Mouse (Mus musculus): ENCODE measurements around the gene Cdkal1.

DNA sequence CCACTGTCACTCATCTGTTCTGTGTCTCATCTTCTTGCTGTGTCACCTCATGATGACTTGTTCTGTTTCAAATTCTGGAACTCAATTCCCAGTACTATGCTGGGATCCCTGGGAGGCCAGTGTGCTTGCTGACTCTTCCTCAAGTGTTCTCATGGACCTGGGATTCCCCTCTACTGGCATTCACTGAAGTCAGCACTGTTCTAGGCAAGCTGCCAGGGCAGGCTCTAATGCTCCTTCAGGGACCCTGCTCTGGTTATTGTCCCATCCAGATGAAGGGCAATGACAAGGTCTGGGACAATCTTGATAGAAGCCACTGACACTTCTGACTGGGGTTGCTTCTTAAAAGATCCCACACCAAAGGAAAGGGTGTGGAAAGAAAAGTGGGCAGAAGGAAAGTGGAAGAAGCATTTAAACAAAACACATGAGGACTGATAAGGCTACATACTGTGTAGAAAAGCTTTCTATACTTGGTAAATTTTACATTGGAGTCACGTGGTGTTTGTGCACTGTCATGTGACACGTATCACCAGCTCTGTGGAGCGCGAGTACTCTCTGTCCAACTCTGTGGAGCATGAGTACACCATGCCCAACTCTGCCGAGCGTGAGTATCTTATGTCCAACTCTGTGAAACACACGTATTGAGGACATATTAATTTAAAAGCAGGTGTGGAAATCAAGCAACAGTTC, 227.9 kb downstream of the Cdkal1 start:
- TF ChIP-seq CTCF (conservative IDR thresholded peaks at IDR 0.05; ENCODE audit: low read length): no peak
- no peak for TF ChIP-seq POU5F1 (IDR thresholded peaks at IDR 0.05; ENCODE audit: borderline replicate concordance, low read length)

Data from E14TG2a.4 (cell line).